Mouse (Mus musculus): Measurements from ENCODE around the gene Epb41l4b. TPM values are rescaled to one million over a fixed set of nuclear protein-coding genes. Genes with fewer than 3 reads are reported as not detected.

The Epb41l4b gene
- polyA plus RNA-seq, 1 experiment from 2014 or later: 23.0 TPM

- no peak overlapping the region for H3K27ac ChIP-seq (replicated peaks)
- 8% methylated on average over 5 of the region's 6 CpGs for WGBS
- H3K4me2 ChIP-seq (replicated peaks; ENCODE audit: low read depth): no peak overlapping the region
Measured at GRCm38 (mm10) chr4:57010919-57011318, 132.3 kb downstream of the Epb41l4b start.

GRCm38 (mm10) chr4:57010425-57010824, 132.8 kb downstream of the Epb41l4b start:
- DNase-seq (ENCODE audit: low spot score): no peak
- Histone ChIP-seq H3K4me1 (replicated peaks; ENCODE audit: control insufficient read depth, insufficient read depth) (no peaks in the 10 kb centered on the region), H3K4me2 (replicated peaks; ENCODE audit: low read depth) (no peak overlapping the region), H3K4me3 (ENCODE audit: low read depth, low read length) (no peak overlapping the region), H3K9me3 (ENCODE audit: control insufficient read depth, low read length) (no peaks in the 10 kb centered on the region), H3K9ac (ENCODE audit: low read length) (no peak overlapping the region), H3K36me3 (ENCODE audit: control insufficient read depth, insufficient read depth, low read length) (no peaks in the 10 kb centered on the region), H3K27ac (replicated peaks) (no peak overlapping the region), H3K27me3 (ENCODE audit: control insufficient read depth, insufficient read depth, low read length) (no peaks in the 10 kb centered on the region)
- TF ChIP-seq CTCF (IDR thresholded peaks at IDR 0.05; ENCODE audit: low read depth) (no peak), EP300 (optimal IDR thresholded peaks at IDR 0.05) (no peak)
- WGBS: 55% methylated on average over 5 of the region's 5 CpGs
- ATAC-seq (ENCODE audit: low FRiP score, low TSS enrichment): no peak

More at GRCm38 (mm10) chr4:57010919-57011318, 132.3 kb downstream of the Epb41l4b start:
- DNase-seq (ENCODE audit: low spot score) (no peak), ATAC-seq (ENCODE audit: low FRiP score, low TSS enrichment) (no peak)
- H3K9me3 ChIP-seq (ENCODE audit: control insufficient read depth, low read length): no peaks in the 10 kb centered on the region
- no peak overlapping the region for H3K4me3 ChIP-seq (ENCODE audit: low read depth, low read length)
- H3K9ac ChIP-seq (ENCODE audit: low read length): no peak overlapping the region
- no peaks in the 10 kb centered on the region for H3K27me3 ChIP-seq (ENCODE audit: control insufficient read depth, insufficient read depth, low read length)
- no peaks in the 10 kb centered on the region for H3K36me3 ChIP-seq (ENCODE audit: control insufficient read depth, insufficient read depth, low read length)
- no peaks in the 10 kb centered on the region for H3K4me1 ChIP-seq (replicated peaks; ENCODE audit: control insufficient read depth, insufficient read depth)
- TF ChIP-seq EP300 (optimal IDR thresholded peaks at IDR 0.05) (no peak), CTCF (IDR thresholded peaks at IDR 0.05; ENCODE audit: low read depth) (no peak)

GRCm38 (mm10) chr4:57007717-57008116, 135.5 kb downstream of the Epb41l4b start:
- Histone ChIP-seq H3K4me1 (replicated peaks; ENCODE audit: control insufficient read depth, insufficient read depth) (no peaks in the 10 kb centered on the region), H3K4me3 (ENCODE audit: low read depth, low read length) (no peak overlapping the region), H3K27ac (replicated peaks) (no peak overlapping the region), H3K4me2 (replicated peaks; ENCODE audit: low read depth) (no peak overlapping the region), H3K27me3 (ENCODE audit: control insufficient read depth, insufficient read depth, low read length) (no peaks in the 10 kb centered on the region), H3K9me3 (ENCODE audit: control insufficient read depth, low read length) (no peaks in the 10 kb centered on the region), H3K9ac (ENCODE audit: low read length) (no peak overlapping the region), H3K36me3 (ENCODE audit: control insufficient read depth, insufficient read depth, low read length) (no peaks in the 10 kb centered on the region)
- DNase-seq (ENCODE audit: low spot score) (no peak), ATAC-seq (ENCODE audit: low FRiP score, low TSS enrichment) (no peak)
- TF ChIP-seq CTCF (IDR thresholded peaks at IDR 0.05; ENCODE audit: low read depth) (no peak), EP300 (optimal IDR thresholded peaks at IDR 0.05) (no peak)
- WGBS: 81% methylated on average over 9 of the region's 9 CpGs

GRCm38 (mm10) chr4:57005011-57005410, 138.2 kb downstream of the Epb41l4b start:
- Histone ChIP-seq H3K9me3 (ENCODE audit: control insufficient read depth, low read length) (no peaks in the 10 kb centered on the region), H3K4me1 (replicated peaks; ENCODE audit: control insufficient read depth, insufficient read depth) (no peaks in the 10 kb centered on the region), H3K27ac (replicated peaks) (no peak overlapping the region), H3K36me3 (ENCODE audit: control insufficient read depth, insufficient read depth, low read length) (no peaks in the 10 kb centered on the region), H3K27me3 (ENCODE audit: control insufficient read depth, insufficient read depth, low read length) (no peaks in the 10 kb centered on the region), H3K4me3 (ENCODE audit: low read depth, low read length) (no peak overlapping the region), H3K4me2 (replicated peaks; ENCODE audit: low read depth) (no peak overlapping the region), H3K9ac (ENCODE audit: low read length) (no peak overlapping the region)
- WGBS: 63% methylated on average over 8 of the region's 8 CpGs
- TF ChIP-seq EP300 (optimal IDR thresholded peaks at IDR 0.05) (no peak), CTCF (IDR thresholded peaks at IDR 0.05; ENCODE audit: low read depth) (no peak)
- no peak for ATAC-seq (ENCODE audit: low FRiP score, low TSS enrichment)
- DNase-seq (ENCODE audit: low spot score): no peak

GRCm38 (mm10) chr4:57003886-57004285, 139.4 kb downstream of the Epb41l4b start:
- no peaks in the 10 kb centered on the region for H3K27me3 ChIP-seq (ENCODE audit: control insufficient read depth, insufficient read depth, low read length)
- 84% methylated on average over 8 of the region's 8 CpGs for WGBS
- H3K4me3 ChIP-seq (ENCODE audit: low read depth, low read length): no peak overlapping the region
- no peaks in the 10 kb centered on the region for H3K9me3 ChIP-seq (ENCODE audit: control insufficient read depth, low read length)
- ATAC-seq (ENCODE audit: low FRiP score, low TSS enrichment) (no peak), DNase-seq (ENCODE audit: low spot score) (no peak)
- no peaks in the 10 kb centered on the region for H3K4me1 ChIP-seq (replicated peaks; ENCODE audit: control insufficient read depth, insufficient read depth)
- no peaks in the 10 kb centered on the region for H3K36me3 ChIP-seq (ENCODE audit: control insufficient read depth, insufficient read depth, low read length)
- H3K9ac ChIP-seq (ENCODE audit: low read length): no peak overlapping the region
- H3K4me2 ChIP-seq (replicated peaks; ENCODE audit: low read depth): no peak overlapping the region
- H3K27ac ChIP-seq (replicated peaks): no peak overlapping the region
- TF ChIP-seq EP300 (optimal IDR thresholded peaks at IDR 0.05) (no peak), CTCF (IDR thresholded peaks at IDR 0.05; ENCODE audit: low read depth) (no peak)

GRCm38 (mm10) chr4:57002751-57003150, 140.5 kb downstream of the Epb41l4b start:
- no peak overlapping the region for H3K27ac ChIP-seq (replicated peaks)
- no peaks in the 10 kb centered on the region for H3K9me3 ChIP-seq (ENCODE audit: control insufficient read depth, low read length)
- H3K4me2 ChIP-seq (replicated peaks; ENCODE audit: low read depth): no peak overlapping the region
- H3K27me3 ChIP-seq (ENCODE audit: control insufficient read depth, insufficient read depth, low read length): no peaks in the 10 kb centered on the region
- no peak for DNase-seq (ENCODE audit: low spot score)
- H3K9ac ChIP-seq (ENCODE audit: low read length): no peak overlapping the region
- WGBS: 44% methylated on average over 3 of the region's 3 CpGs
- H3K4me1 ChIP-seq (replicated peaks; ENCODE audit: control insufficient read depth, insufficient read depth): no peaks in the 10 kb centered on the region
- H3K4me3 ChIP-seq (ENCODE audit: low read depth, low read length): no peak overlapping the region
- no peaks in the 10 kb centered on the region for H3K36me3 ChIP-seq (ENCODE audit: control insufficient read depth, insufficient read depth, low read length)
- TF ChIP-seq EP300 (optimal IDR thresholded peaks at IDR 0.05) (no peak), CTCF (IDR thresholded peaks at IDR 0.05; ENCODE audit: low read depth) (no peak)
- no peak for ATAC-seq (ENCODE audit: low FRiP score, low TSS enrichment)
